In genomic region chr8:125012695-125013627, GRCm38 (mm10) we compare ENCODE assay signal across 8 mouse cellular contexts. TPM values are rescaled to one million over a fixed set of nuclear protein-coding genes. Genes with fewer than 3 reads are reported as not detected.
A peak's percentile ranks its signal among the peaks of the same experiment; 100 is the strongest.
DNase-seq lines count a peak whose midpoint lies in the region; ATAC-seq and TF ChIP-seq lines count a peak whose summit lies in the region.

Tsnax (plus strand) TSS chr8:125012997.

- ATAC-seq in embryonic facial prominence, embryonic 15.5 days (ENCODE audit: insufficient number of reproducible peaks, low FRiP score, low TSS enrichment, low read depth) = peak; percentile 95
- ATAC-seq in limb, embryonic 14.5 days (ENCODE audit: low FRiP score, low read depth) = peak; percentile 97
- ATAC-seq in midbrain, postnatal 0 days (ENCODE audit: low FRiP score) = peak; percentile 98

- peak within 1 kb of the TSS; percentile 52; the same call in 1 of the 2 replicates for H3K27ac ChIP-seq in bone marrow, adult 2 months (ENCODE audit: control insufficient read depth, insufficient read depth, low read depth, low read length, poor library complexity)
- peak within 1 kb of the TSS; percentile 91 for H3K27ac ChIP-seq in embryonic facial prominence, embryonic 15.5 days (replicated peaks)
- peak within 1 kb of the TSS; percentile 74 for H3K27ac ChIP-seq in limb, embryonic 14.5 days (replicated peaks; ENCODE audit: low read depth, low read length)
- peak within 1 kb of the TSS; percentile 82 for H3K27ac ChIP-seq in midbrain, postnatal 0 days (ENCODE audit: low read depth, low read length)

- no peak for TF ChIP-seq CTCF in bone marrow, adult 2 months (IDR thresholded peaks at IDR 0.05; ENCODE audit: control insufficient read depth, insufficient read depth, low read length)
- no peak for TF ChIP-seq CTCF in midbrain, postnatal 0 days (IDR thresholded peaks at IDR 0.05)

- peak; percentile 86 for DNase-seq in 416B (ENCODE audit: low read depth)
- peak; percentile 87 for DNase-seq in heart, adult 8-10 months (ENCODE audit: low spot score)
- peak; percentile 94 for DNase-seq in kidney, adult 9 months
- peak; percentile 89 for DNase-seq in limb, embryonic 14.5 days (ENCODE audit: low spot score)
- peak; percentile 94 for DNase-seq in midbrain, postnatal 0 days (ENCODE audit: low spot score)
- DNase-seq in spleen, postnatal 14 days (ENCODE audit: low spot score in 2 of 2) = peak; percentile 60 to 77

- 0 out of 2 replicates have a peak, but pooled peaks cover 3% of the 10 kb centered on the region for H3K9me3 ChIP-seq in embryonic facial prominence, embryonic 15.5 days (replicated peaks)
- H3K9me3 ChIP-seq in limb, embryonic 14.5 days (ENCODE audit: control insufficient read depth, low read length) = no peaks in the 10 kb centered on the region
- no peaks in the 10 kb centered on the region for H3K9me3 ChIP-seq in midbrain, postnatal 0 days (ENCODE audit: low read length)

- peak; percentile 59; the same call in 1 of the 2 replicates for TF ChIP-seq POLR2A in bone marrow, adult 2 months (IDR thresholded peaks at IDR 0.05; ENCODE audit: borderline replicate concordance, control insufficient read depth, low read depth, low read length)
- TF ChIP-seq POLR2A in limb, embryonic 14.5 days (IDR thresholded peaks at IDR 0.05; ENCODE audit: borderline replicate concordance, extremely low read depth, insufficient read depth, insufficient read length) = peak; percentile 7; the same call in 1 of the 2 replicates

- H3K27me3 ChIP-seq in embryonic facial prominence, embryonic 15.5 days = no peaks in the 10 kb centered on the region
- H3K27me3 ChIP-seq in limb, embryonic 14.5 days (ENCODE audit: control insufficient read depth, insufficient read depth, low read length) = no peaks in the 10 kb centered on the region
- H3K27me3 ChIP-seq in midbrain, postnatal 0 days (ENCODE audit: insufficient read depth, low read length) = no peaks in the 10 kb centered on the region

- H3K9ac ChIP-seq in embryonic facial prominence, embryonic 15.5 days = peak within 1 kb of the TSS; percentile 96
- H3K9ac ChIP-seq in limb, embryonic 14.5 days (ENCODE audit: low read depth, low read length, severe bottlenecking) = peak within 1 kb of the TSS; percentile 92
- H3K9ac ChIP-seq in midbrain, postnatal 0 days (replicated peaks; ENCODE audit: low read length, poor library complexity, severe bottlenecking) = peak within 1 kb of the TSS; percentile 94

- peak within 1 kb of the TSS; percentile 81 for H3K4me2 ChIP-seq in embryonic facial prominence, embryonic 15.5 days (replicated peaks)
- peak within 1 kb of the TSS; percentile 80 for H3K4me2 ChIP-seq in limb, embryonic 14.5 days (replicated peaks; ENCODE audit: low read depth, low read length, severe bottlenecking)
- peak within 1 kb of the TSS; percentile 82 for H3K4me2 ChIP-seq in midbrain, postnatal 0 days (ENCODE audit: low read depth, low read length, poor library complexity, severe bottlenecking)

- H3K4me3 ChIP-seq in bone marrow, adult 2 months (replicated peaks; ENCODE audit: control insufficient read depth, low read depth, low read length) = peak within 1 kb of the TSS; percentile 60
- peak within 1 kb of the TSS; percentile 99 for H3K4me3 ChIP-seq in embryonic facial prominence, embryonic 15.5 days (replicated peaks)
- peak within 1 kb of the TSS; percentile 99 for H3K4me3 ChIP-seq in limb, embryonic 14.5 days (replicated peaks; ENCODE audit: low read length)
- H3K4me3 ChIP-seq in midbrain, postnatal 0 days (ENCODE audit: low read depth, low read length) = peak within 1 kb of the TSS; percentile 95

- 2% methylated on average over 84 of the region's 84 CpGs for WGBS in bone marrow, adult 2 months
- WGBS in embryonic facial prominence, embryonic 15.5 days = 3% methylated on average over 77 of the region's 84 CpGs
- 4% methylated on average over 57 of the region's 84 CpGs for WGBS in limb, embryonic 14.5 days
- WGBS in midbrain, postnatal 0 days = 3% methylated on average over 77 of the region's 84 CpGs

- peaks cover 23% of the 10 kb centered on the region for H3K36me3 ChIP-seq in embryonic facial prominence, embryonic 15.5 days
- H3K36me3 ChIP-seq in limb, embryonic 14.5 days (ENCODE audit: control insufficient read depth, insufficient read depth, low read length) = peaks cover 26% of the 10 kb centered on the region
- peaks cover 11% of the 10 kb centered on the region for H3K36me3 ChIP-seq in midbrain, postnatal 0 days (ENCODE audit: insufficient read depth, low read length)

- H3K4me1 ChIP-seq in bone marrow, adult 2 months (ENCODE audit: control insufficient read depth, insufficient read depth, low read length) = 0 out of 2 replicates have a peak, but pooled peaks cover 2% of the 10 kb centered on the region
- H3K4me1 ChIP-seq in embryonic facial prominence, embryonic 15.5 days = peaks cover 9% of the 10 kb centered on the region; the same call in 1 of the 2 replicates
- peaks cover 6% of the 10 kb centered on the region; the same call in 1 of the 2 replicates for H3K4me1 ChIP-seq in limb, embryonic 14.5 days (ENCODE audit: control insufficient read depth, insufficient read depth, low read length)
- 0 out of 2 replicates have a peak, but pooled peaks cover 4% of the 10 kb centered on the region for H3K4me1 ChIP-seq in midbrain, postnatal 0 days (ENCODE audit: insufficient read depth, low read length)

RNA-seq across cellular contexts. Expression of gene Tsnax, which starts in this region (rescaled TPM):
- polyA plus RNA-seq in bone marrow, adult 2 months (2011; ENCODE audit: insufficient read depth, insufficient read length, low replicate concordance, missing spikeins) = 12.3 and 13.9 TPM in 2 replicates
- 125 and 131 TPM in 2 replicates for polyA plus RNA-seq in embryonic facial prominence, embryonic 15.5 days (2015; fragmentation: Nextera tagmentation; extraction: Ambion mirVana)
- total RNA-seq in heart, adult 8-10 months (2022) = 10 to 100 TPM; 67.0 to 79.3 (median 73.4) TPM
- 108 and 122 TPM in 2 replicates for polyA plus RNA-seq in limb, embryonic 14.5 days (2012; rRNA removed)
- 137 and 146 TPM in 2 replicates for polyA plus RNA-seq in limb, embryonic 14.5 days (2014; fragmentation: Nextera tagmentation; extraction: Ambion mirVana)
- total RNA-seq in midbrain, postnatal 0 days (2014; rRNA removed) = 118 and 130 TPM in 2 replicates
- polyA plus RNA-seq in midbrain, postnatal 0 days (2015; fragmentation: Nextera tagmentation; extraction: Ambion mirVana) = 221 and 227 TPM in 2 replicates

Comparison
In these comparisons a context has a peak if more than half of its experiments do, and no peak if none do; other contexts are left out.
1. Peak in every context shown above with its lines: DNase-seq, ATAC-seq, H3K4me3 ChIP-seq and H3K27ac ChIP-seq.